Mouse (Mus musculus) limb, embryonic 11.5 days (tissue): ENCODE results near the gene Usp30. TPM values are rescaled to one million over a fixed set of nuclear protein-coding genes. Genes with fewer than 3 reads are reported as not detected.

Experiments
- ATAC-seq: fragments of 200-750 bp; cut with Nextera tagmentation; 2 replicates; pipeline ENCODE4 v1.8.0; 2017; ENCODE audit warnings: low read depth; ENCODE audit not compliant: insufficient number of reproducible peaks, low FRiP score, low TSS enrichment
- DNase-seq: peaks from one replicate; pipeline ENCODE4 v3.0.0-alpha.2; 2015; ENCODE audit warnings: low spot score
- H3K27ac ChIP-seq: fragments of 300-500 bp; sonication (generic); replicated peaks from 2 replicates; pipeline ENCODE4 v1.5.1; 2014; ENCODE audit warnings: low read depth, mild to moderate bottlenecking, low read length
- H3K27me3 ChIP-seq: fragments of 300-500 bp; sonication (generic); 2 replicates; pipeline ENCODE4 v1.6.1; 2014; ENCODE audit warnings: mild to moderate bottlenecking, low read length, mixed read lengths; ENCODE audit not compliant: control insufficient read depth, insufficient read depth
- H3K36me3 ChIP-seq: fragments of 300-500 bp; sonication (generic); 2 replicates; pipeline ENCODE4 v1.6.1; 2014; ENCODE audit warnings: mild to moderate bottlenecking, low read length, moderate library complexity, mixed read lengths; ENCODE audit not compliant: control insufficient read depth, insufficient read depth
- H3K4me1 ChIP-seq: fragments of 300-500 bp; sonication (generic); 2 replicates; pipeline ENCODE4 v1.6.1; 2014; ENCODE audit warnings: low read length, mixed read lengths; ENCODE audit not compliant: control insufficient read depth, insufficient read depth
- H3K4me2 ChIP-seq: fragments of 300-500 bp; sonication (generic); 2 replicates; pipeline ENCODE4 v1.6.1; 2014; ENCODE audit warnings: low read depth, mild to moderate bottlenecking, moderate library complexity; ENCODE audit not compliant: severe bottlenecking
- H3K4me3 ChIP-seq: fragments of 300-500 bp; sonication (generic); 2 replicates; pipeline ENCODE4 v1.5.1; 2014; ENCODE audit warnings: low read depth, low read length
- H3K9ac ChIP-seq: fragments of 300-500 bp; sonication (generic); 2 replicates; pipeline ENCODE4 v1.6.1; 2014; ENCODE audit warnings: mild to moderate bottlenecking, low read length
- H3K9me3 ChIP-seq: fragments of 300-500 bp; sonication (generic); 2 replicates; pipeline ENCODE4 v1.6.1; 2016; ENCODE audit warnings: low read length; ENCODE audit not compliant: control insufficient read depth
- WGBS: fragments of 180-500 bp; shearing (Covaris S2); extraction: QIAGEN DNeasy Blood & Tissue Kit; methylation state at CpG from one replicate; pipeline ENCODE4 v1.1.7; 2014; 5-methylcytosine and 5-hydroxymethylcytosine counted together
- polyA plus RNA-seq: library from polyadenylated mRNA; unstranded; fragments of >200 nt; fragmentation: Nextera tagmentation; extraction: Ambion mirVana; gene quantifications from 2 replicates; pipeline ENCODE4 v1.2.1, GENCODE M21; 2014

Gene Usp30
- polyA plus RNA-seq, 1 experiment from 2014 or later, result 11.7 TPM

DNA sequence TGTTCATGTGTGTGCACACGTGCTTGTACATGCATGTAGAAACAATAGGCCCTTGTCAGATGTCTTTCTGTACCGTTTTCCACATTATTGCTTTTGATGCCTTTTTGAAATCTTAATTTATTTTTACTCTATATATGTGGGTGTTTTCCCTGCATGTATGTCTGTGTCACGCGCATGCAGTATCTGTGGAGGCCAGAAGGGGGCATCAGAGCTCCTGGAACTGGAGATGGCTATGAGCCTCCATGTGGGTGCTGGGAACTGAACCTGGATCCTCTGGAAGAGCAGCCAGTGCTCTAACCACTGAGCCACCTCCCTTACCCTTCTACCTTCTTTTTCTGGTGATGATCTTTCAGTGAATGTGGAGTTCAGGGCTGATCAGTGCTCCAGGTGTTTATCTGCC lies 5.6 kb downstream of the Usp30 start:
- H3K4me2 ChIP-seq, result no peak overlapping the region
- DNase-seq, result no peak
- H3K9me3 ChIP-seq, result no peaks in the 10 kb centered on the region
- ATAC-seq, result no peak
- no peaks in the 10 kb centered on the region for H3K4me1 ChIP-seq
- H3K36me3 ChIP-seq, result no peaks in the 10 kb centered on the region
- no peak overlapping the region for H3K9ac ChIP-seq
- no peak overlapping the region for H3K27ac ChIP-seq
- WGBS, result 94% methylated on average over 4 of the region's 4 CpGs
- no peaks in the 10 kb centered on the region for H3K27me3 ChIP-seq
- no peak overlapping the region for H3K4me3 ChIP-seq

DNA sequence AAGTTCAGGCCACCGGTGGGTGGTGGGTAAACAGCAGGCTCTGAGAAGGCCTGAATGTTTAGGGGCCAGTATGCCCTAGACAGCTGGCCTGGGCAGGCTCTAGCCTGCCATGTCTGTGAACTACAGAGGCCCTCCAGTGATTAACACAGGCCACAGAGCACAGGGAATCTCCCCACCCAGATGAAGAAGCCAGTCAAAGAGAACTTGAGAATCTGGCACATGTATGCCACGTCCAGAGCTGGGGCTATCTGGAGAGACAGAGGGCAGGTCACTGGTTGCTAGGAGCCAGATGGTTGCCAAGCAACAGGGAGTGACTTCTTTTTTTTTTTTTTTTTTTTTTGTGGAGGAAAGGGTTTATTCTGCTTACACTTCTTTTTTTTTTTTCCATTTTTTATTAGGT lies 7.0 kb downstream of the Usp30 start:
- H3K4me1 ChIP-seq, result no peaks in the 10 kb centered on the region
- WGBS, result 47% methylated on average over 2 of the region's 2 CpGs

DNA sequence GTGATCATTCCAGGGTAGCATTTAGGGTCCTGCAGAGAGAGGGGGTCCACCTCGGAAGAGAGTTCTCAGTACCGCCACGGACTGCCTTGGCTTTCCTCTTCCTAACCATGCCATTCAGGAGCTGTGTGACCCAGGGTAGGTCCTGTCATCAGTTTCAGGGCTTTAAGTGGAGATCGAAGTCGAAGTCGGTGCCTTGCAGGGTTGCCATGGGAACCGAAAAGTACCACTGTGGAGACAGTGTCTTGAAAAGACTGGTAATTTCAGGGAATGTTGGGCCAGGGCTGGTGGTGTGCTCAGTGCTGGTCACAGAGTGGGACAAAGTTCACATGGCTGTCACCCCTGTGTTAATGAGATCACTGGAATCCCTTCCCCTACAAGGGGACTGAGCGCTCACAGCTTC lies 11.7 kb downstream of the Usp30 start:
- H3K4me1 ChIP-seq, result no peaks in the 10 kb centered on the region
- H3K4me3 ChIP-seq, result no peak overlapping the region
- no peaks in the 10 kb centered on the region for H3K27me3 ChIP-seq
- no peaks in the 10 kb centered on the region for H3K36me3 ChIP-seq
- no peak overlapping the region for H3K27ac ChIP-seq
- ATAC-seq (no peak), DNase-seq (no peak)
- no peak overlapping the region for H3K4me2 ChIP-seq
- WGBS, result 75% methylated on average over 8 of the region's 8 CpGs
- no peaks in the 10 kb centered on the region for H3K9me3 ChIP-seq
- H3K9ac ChIP-seq, result no peak overlapping the region; the same call in 1 of the 2 replicates

More for the DNA sequence above, 7.0 kb downstream of the Usp30 start:
- ATAC-seq (no peak), DNase-seq (no peak)
- H3K4me3 ChIP-seq, result no peak overlapping the region
- no peaks in the 10 kb centered on the region for H3K9me3 ChIP-seq
- H3K27me3 ChIP-seq, result no peaks in the 10 kb centered on the region
- no peaks in the 10 kb centered on the region for H3K36me3 ChIP-seq
- H3K4me2 ChIP-seq, result no peak overlapping the region
- no peak overlapping the region for H3K9ac ChIP-seq
- H3K27ac ChIP-seq, result no peak overlapping the region

DNA sequence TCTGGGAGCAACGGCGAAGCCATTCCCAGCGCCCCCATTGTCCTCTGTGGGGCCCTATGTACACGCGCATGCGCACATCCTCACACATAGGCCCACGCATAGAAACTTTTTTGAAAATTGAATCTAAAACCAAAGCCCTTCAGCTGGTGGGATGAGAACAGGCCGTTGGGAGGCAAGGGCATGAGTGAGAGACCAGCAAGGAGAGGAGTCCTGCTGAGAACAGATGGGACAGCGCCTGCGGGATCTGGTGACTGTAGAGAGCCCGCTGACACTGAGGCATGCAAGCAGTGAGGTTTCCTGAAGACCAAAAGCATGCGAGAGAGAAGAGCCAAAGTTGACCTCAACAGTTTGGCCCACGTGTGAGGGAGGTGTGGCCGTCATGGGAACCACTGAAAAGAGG lies 20.2 kb downstream of the Usp30 start:
- no peaks in the 10 kb centered on the region for H3K36me3 ChIP-seq
- DNase-seq (no peak), ATAC-seq (no peak)
- no peaks in the 10 kb centered on the region for H3K9me3 ChIP-seq
- 78% methylated on average over 14 of the region's 14 CpGs for WGBS
- no peak overlapping the region for H3K4me3 ChIP-seq
- no peak overlapping the region for H3K4me2 ChIP-seq
- no peak overlapping the region for H3K9ac ChIP-seq
- no peaks in the 10 kb centered on the region for H3K4me1 ChIP-seq
- H3K27ac ChIP-seq, result no peak overlapping the region
- no peaks in the 10 kb centered on the region for H3K27me3 ChIP-seq

DNA sequence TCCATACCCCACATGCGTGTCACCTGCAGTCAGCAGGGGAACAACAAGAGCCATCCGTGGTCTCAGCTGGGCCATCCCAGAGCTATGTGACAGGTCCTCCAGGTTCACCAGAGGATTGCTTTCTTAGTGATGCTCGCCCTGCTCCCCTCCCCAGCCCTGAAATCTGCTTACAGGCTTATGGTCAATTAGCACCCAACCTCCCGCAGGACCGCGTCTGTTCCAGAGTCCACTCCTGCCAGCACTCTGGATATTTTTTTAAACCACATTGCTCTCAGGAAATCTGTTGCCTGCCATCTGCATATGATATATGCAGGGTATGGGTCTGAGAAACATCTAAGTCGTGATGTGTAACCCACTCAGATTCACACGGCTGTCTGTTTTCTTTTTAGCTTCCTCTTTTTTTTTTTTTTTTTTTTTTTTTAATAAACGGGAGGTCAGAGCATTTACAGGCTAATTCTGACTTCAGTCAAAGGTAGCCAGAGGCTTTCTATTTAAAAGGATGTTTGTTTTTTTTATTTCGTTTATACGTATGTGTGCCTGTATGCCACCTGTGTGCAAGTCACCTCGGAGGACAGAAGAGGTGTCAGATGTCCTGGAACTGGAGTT lies 22.7 kb downstream of the Usp30 start:
- no peak overlapping the region for H3K4me3 ChIP-seq
- DNase-seq (no peak), ATAC-seq (no peak)
- H3K36me3 ChIP-seq, result no peaks in the 10 kb centered on the region
- H3K9me3 ChIP-seq, result no peaks in the 10 kb centered on the region
- no peaks in the 10 kb centered on the region; the same call in 1 of the 2 replicates for H3K27me3 ChIP-seq
- H3K9ac ChIP-seq, result no peak overlapping the region
- no peak overlapping the region for H3K27ac ChIP-seq
- no peaks in the 10 kb centered on the region; the same call in 1 of the 2 replicates for H3K4me1 ChIP-seq
- WGBS, result 76% methylated on average over 12 of the region's 12 CpGs
- H3K4me2 ChIP-seq, result no peak overlapping the region

DNA sequence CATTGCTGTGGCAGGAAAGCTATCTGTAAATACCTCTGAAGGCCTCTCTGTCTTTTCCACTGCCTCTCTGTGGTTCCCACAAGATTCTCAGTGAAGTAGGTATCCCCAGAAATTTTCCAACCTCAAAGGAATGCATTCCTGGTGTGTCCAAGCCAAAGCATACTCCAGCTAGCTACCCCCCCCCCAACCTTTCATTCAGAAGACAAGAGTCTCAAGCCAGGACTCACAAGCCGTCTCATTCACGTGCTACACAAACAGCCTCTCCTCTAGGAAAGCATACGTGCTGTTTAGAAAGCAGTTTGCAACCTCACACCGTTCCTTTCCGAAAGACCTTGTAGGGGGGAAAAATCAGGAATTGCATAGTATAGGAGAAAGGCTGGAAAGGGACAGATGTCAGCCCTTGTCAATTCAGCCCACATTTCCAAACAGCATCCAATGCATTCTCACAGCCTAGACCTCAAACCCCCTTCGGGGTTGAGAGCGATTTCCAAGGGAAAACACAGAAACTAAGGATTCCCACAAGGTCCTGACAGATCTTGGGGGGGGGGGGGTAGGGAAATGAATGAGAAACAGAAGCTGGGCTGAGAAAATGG lies 25.3 kb downstream of the Usp30 start:
- no peaks in the 10 kb centered on the region; the same call in 1 of the 2 replicates for H3K4me1 ChIP-seq
- no peak overlapping the region for H3K4me3 ChIP-seq
- ATAC-seq (no peak), DNase-seq (no peak)
- no peaks in the 10 kb centered on the region; the same call in 1 of the 2 replicates for H3K27me3 ChIP-seq
- H3K9me3 ChIP-seq, result no peaks in the 10 kb centered on the region
- no peak overlapping the region; the same call in 1 of the 2 replicates for H3K4me2 ChIP-seq
- H3K27ac ChIP-seq, result no peak overlapping the region
- WGBS, result 24% methylated on average over 7 of the region's 7 CpGs
- H3K36me3 ChIP-seq, result no peaks in the 10 kb centered on the region
- no peak overlapping the region for H3K9ac ChIP-seq

DNA sequence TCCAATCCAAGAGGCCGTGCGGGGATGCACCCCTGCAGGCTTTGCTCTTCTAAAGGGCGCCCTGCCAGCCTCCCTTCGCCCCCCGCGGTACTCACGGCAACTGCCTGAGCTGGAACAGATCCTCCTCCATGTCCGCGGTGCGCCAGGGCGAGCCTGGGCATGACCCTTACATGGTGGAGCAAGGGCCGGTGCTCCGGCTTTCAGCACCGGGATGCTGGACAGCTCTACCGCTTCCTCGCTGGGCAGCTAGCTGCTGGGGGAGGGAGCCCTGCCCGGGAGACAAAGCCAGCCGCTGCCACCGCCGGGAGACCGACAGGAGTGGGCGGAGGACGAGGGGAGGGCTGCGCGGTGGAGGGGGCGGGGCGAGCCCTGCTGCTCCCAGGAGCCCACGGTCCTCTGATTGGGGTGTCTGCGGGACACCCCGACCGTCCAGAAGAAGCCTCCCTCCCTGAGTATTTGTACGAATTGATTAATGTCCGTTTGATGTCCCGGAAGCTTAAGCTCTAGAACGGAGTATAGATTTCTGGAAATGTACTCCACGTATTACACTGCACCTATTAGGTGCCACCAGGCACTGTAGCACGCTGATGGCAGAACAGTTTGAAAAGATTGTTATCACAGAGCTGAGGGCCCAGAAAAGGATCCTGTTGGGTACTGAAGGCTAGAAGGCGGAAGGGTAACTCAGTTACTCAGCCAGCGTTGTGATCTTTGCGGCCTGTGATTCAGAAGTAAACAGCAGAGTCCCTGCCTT lies 26.0 kb downstream of the Usp30 start, which contains the start of gene Svop:
TSS of gene Svop (minus strand) at position 514 of the 751 bp plus-strand sequence.
- DNase-seq (peak; percentile 92), ATAC-seq (no peak)
- Histone ChIP-seq H3K4me2 (peak within 1 kb of the TSS; percentile 44), H3K27me3 (no peaks in the 10 kb centered on the region; the same call in 1 of the 2 replicates), H3K9me3 (no peaks in the 10 kb centered on the region), H3K4me1 (no peaks in the 10 kb centered on the region; the same call in 1 of the 2 replicates), H3K27ac (no peak within 1 kb of the TSS), H3K36me3 (no peaks in the 10 kb centered on the region), H3K4me3 (peak within 1 kb of the TSS; percentile 11; the same call in 1 of the 2 replicates), H3K9ac (no peak within 1 kb of the TSS)
- 2% methylated on average over 39 of the region's 40 CpGs for WGBS

DNA sequence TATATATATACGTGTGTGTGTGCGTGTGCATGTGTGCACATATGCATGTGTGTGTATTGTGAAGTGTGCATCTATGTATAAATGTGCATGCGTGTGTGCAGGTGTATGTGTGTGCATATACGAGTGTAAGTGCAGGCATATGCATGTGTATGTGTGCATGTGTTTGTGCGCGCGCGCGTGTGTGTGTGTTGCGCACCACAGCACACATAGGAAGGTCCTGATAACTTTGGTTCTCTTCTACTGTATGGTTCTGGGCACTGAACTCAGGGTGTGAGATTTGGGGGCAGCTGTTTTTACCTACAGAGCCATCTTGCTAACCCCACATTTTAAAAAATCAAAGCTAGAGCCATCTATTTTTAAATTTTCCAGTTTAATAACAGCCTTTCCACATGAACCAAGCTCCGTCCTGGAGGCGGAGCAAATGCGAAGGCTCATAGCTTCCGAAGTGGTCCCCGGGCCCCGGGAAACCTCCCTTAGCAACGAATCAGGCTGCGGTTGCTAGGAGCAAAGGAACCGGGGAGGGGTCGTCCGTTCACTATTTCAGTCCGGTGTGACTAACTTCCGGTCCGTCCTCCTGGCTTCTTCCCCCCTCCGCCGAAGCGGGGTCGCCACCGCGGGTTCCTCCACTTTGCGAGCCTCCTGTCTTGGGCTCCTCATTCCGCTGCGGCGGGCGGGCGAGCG lies 34.6 kb downstream of the Usp30 start:
- 7% methylated on average over 37 of the region's 37 CpGs for WGBS
- DNase-seq (peak; percentile 97), ATAC-seq (peak; percentile 89)
- H3K36me3 ChIP-seq, result no peaks in the 10 kb centered on the region; the same call in 1 of the 2 replicates
- H3K4me1 ChIP-seq, result peaks cover 7% of the 10 kb centered on the region
- H3K9ac ChIP-seq, result peak overlapping the region; percentile 89
- peak overlapping the region; percentile 81 for H3K4me3 ChIP-seq
- H3K9me3 ChIP-seq, result no peaks in the 10 kb centered on the region
- no peaks in the 10 kb centered on the region for H3K27me3 ChIP-seq
- H3K4me2 ChIP-seq, result peak overlapping the region; percentile 80
- peak overlapping the region; percentile 32 for H3K27ac ChIP-seq
